Mouse (Mus musculus) megakaryocyte, embryonic 14.5 days (primary cell): ENCODE results near the gene Nfya.

Experiments
- FLI1 ChIP-seq: IDR thresholded peaks from 2 replicates; pipeline ENCODE4 v1.6.1; 2012; ENCODE audit warnings: low read length, inconsistent platforms, mixed read lengths
- GATA1 ChIP-seq: IDR thresholded peaks from 3 replicates; pipeline ENCODE4 v1.6.1; 2012; ENCODE audit warnings: mixed read lengths, low read length, inconsistent platforms, borderline replicate concordance

GRCm38 (mm10) chr17:48443542-48444145, 33.9 kb upstream of the Nfya start:
- no peak for TF ChIP-seq GATA1
- TF ChIP-seq FLI1, result no peak
